Mouse (Mus musculus) spleen, adult 2 months (tissue): ENCODE measurements around the gene Slc35b1. TPM values are rescaled to one million over a fixed set of nuclear protein-coding genes. Genes with fewer than 3 reads are reported as not detected.
A peak's percentile ranks its signal among the peaks of the same experiment; 100 is the strongest.

ENCODE experiments used
- DNase-seq, 2 experiments: peaks; one replicate each; pipeline versions ENCODE4 v3.0.0 to v3.0.0-alpha.2; 2012 to 2021; ENCODE audit warnings: low spot score in 2 of 2, low read depth in 1 of 2
- H3K27ac ChIP-seq: fragments of 200-500 bp; 2 replicates; pipeline ENCODE4 v1.5.1; 2012; ENCODE audit warnings: low read length, inconsistent platforms; ENCODE audit not compliant: insufficient read depth
- H3K27me3 ChIP-seq: fragments of 200-500 bp; 2 replicates; pipeline ENCODE4 v1.6.1; 2012; ENCODE audit warnings: mild to moderate bottlenecking, moderate library complexity, low read length, inconsistent platforms; ENCODE audit not compliant: control insufficient read depth, insufficient read depth
- H3K36me3 ChIP-seq: fragments of 200-500 bp; 2 replicates; pipeline ENCODE4 v1.6.1; 2012; ENCODE audit warnings: mild to moderate bottlenecking, low read length, inconsistent platforms; ENCODE audit not compliant: control insufficient read depth, insufficient read depth
- H3K4me1 ChIP-seq: fragments of 200-500 bp; 2 replicates; pipeline ENCODE4 v1.6.1; 2011; ENCODE audit warnings: inconsistent platforms; ENCODE audit not compliant: control insufficient read depth, insufficient read depth, insufficient read length
- H3K4me3 ChIP-seq: fragments of 200-500 bp; 2 replicates; pipeline ENCODE4 v1.5.1; 2011; ENCODE audit warnings: mild to moderate bottlenecking, inconsistent platforms; ENCODE audit not compliant: insufficient read depth, insufficient read length; ENCODE audit errors: extremely low read depth
- CTCF ChIP-seq: fragments of 200-500 bp; IDR thresholded peaks from 2 replicates; pipeline ENCODE4 v1.5.1; 2011; ENCODE audit warnings: mild to moderate bottlenecking, inconsistent platforms; ENCODE audit not compliant: insufficient read depth, insufficient read length, insufficient replicate concordance; ENCODE audit errors: extremely low read depth
- POLR2A ChIP-seq: fragments of 200-500 bp; IDR thresholded peaks from 2 replicates; pipeline ENCODE4 v1.6.1; 2011; ENCODE audit warnings: low read depth, low read length, inconsistent platforms
- WGBS: fragments of 180-500 bp; shearing (Covaris S2); methylation state at CpG from one replicate; pipeline ENCODE4 v1.1.7; 2018; 5-methylcytosine and 5-hydroxymethylcytosine counted together
- polyA plus RNA-seq: library from polyadenylated mRNA; depleted of rRNA; stranded (reverse); fragments of >200 nt; gene quantifications from 2 replicates; pipeline ENCODE4 v1.2.3, GENCODE M21; 2012

The Slc35b1 gene
- polyA plus RNA-seq, 1 experiment: 40.9 TPM

GRCm38 (mm10) chr11:95397843-95398835, 13.6 kb downstream of the Slc35b1 start:
- Histone ChIP-seq H3K36me3 (no peaks in the 10 kb centered on the region), H3K4me3 (no peak overlapping the region), H3K27me3 (no peaks in the 10 kb centered on the region; the same call in 1 of the 2 replicates), H3K27ac (no peak overlapping the region), H3K4me1 (no peaks in the 10 kb centered on the region)
- 62% methylated on average over 14 of the region's 14 CpGs for WGBS
- peak; percentile 78; the same call in 1 of the 2 replicates for TF ChIP-seq CTCF
- no peak for TF ChIP-seq POLR2A
- DNase-seq: peak in 1 of 2 experiments; percentile 60

- Histone ChIP-seq H3K4me3 (no peak overlapping the region), H3K36me3 (no peaks in the 10 kb centered on the region), H3K27me3 (no peaks in the 10 kb centered on the region; the same call in 1 of the 2 replicates), H3K4me1 (no peaks in the 10 kb centered on the region), H3K27ac (no peak overlapping the region)
- WGBS: 82% methylated on average over 13 of the region's 13 CpGs
- TF ChIP-seq POLR2A (no peak), CTCF (no peak)
- DNase-seq: no peak
These were observed 15.1 kb downstream of the Slc35b1 start for GRCm38 (mm10) chr11:95399520-95400020.

GRCm38 (mm10) chr11:95401568-95401967, 17.1 kb downstream of the Slc35b1 start:
- DNase-seq: no peak
- Histone ChIP-seq H3K27me3 (no peaks in the 10 kb centered on the region; the same call in 1 of the 2 replicates), H3K4me3 (no peak overlapping the region), H3K27ac (no peak overlapping the region), H3K4me1 (no peaks in the 10 kb centered on the region), H3K36me3 (no peaks in the 10 kb centered on the region)
- WGBS: 89% methylated on average over 5 of the region's 5 CpGs
- no peak for TF ChIP-seq POLR2A
- TF ChIP-seq CTCF: no peak

GRCm38 (mm10) chr11:95402196-95402595, 17.7 kb downstream of the Slc35b1 start:
- no peak for TF ChIP-seq POLR2A
- no peak for TF ChIP-seq CTCF
- Histone ChIP-seq H3K27me3 (no peaks in the 10 kb centered on the region; the same call in 1 of the 2 replicates), H3K27ac (no peak overlapping the region), H3K4me1 (no peaks in the 10 kb centered on the region), H3K36me3 (no peaks in the 10 kb centered on the region), H3K4me3 (no peak overlapping the region)
- 65% methylated on average over 5 of the region's 5 CpGs for WGBS
- no peak for DNase-seq

- Histone ChIP-seq H3K4me3 (no peak overlapping the region), H3K36me3 (no peaks in the 10 kb centered on the region), H3K27ac (no peak overlapping the region), H3K4me1 (no peaks in the 10 kb centered on the region), H3K27me3 (no peaks in the 10 kb centered on the region; the same call in 1 of the 2 replicates)
- no peak for DNase-seq
- TF ChIP-seq POLR2A (no peak), CTCF (no peak)
- WGBS: 65% methylated on average over 8 of the region's 8 CpGs
These were observed 18.2 kb downstream of the Slc35b1 start for GRCm38 (mm10) chr11:95402658-95403101.

GRCm38 (mm10) chr11:95403382-95404340, 19.2 kb downstream of the Slc35b1 start:
- 88% methylated on average over 16 of the region's 16 CpGs for WGBS
- no peak for TF ChIP-seq POLR2A
- TF ChIP-seq CTCF: no peak
- DNase-seq: no peak
- Histone ChIP-seq H3K36me3 (no peaks in the 10 kb centered on the region), H3K27ac (no peak overlapping the region), H3K27me3 (no peaks in the 10 kb centered on the region; the same call in 1 of the 2 replicates), H3K4me1 (no peaks in the 10 kb centered on the region), H3K4me3 (no peak overlapping the region)
